Mouse (Mus musculus) right cerebral cortex, postnatal 4 days (tissue): ENCODE results near the gene Nrd1.

Experiments
- DNase-seq: peaks from one replicate; pipeline ENCODE4 v3.0.0-alpha.2; 2022

Nrd1 gene

DNA sequence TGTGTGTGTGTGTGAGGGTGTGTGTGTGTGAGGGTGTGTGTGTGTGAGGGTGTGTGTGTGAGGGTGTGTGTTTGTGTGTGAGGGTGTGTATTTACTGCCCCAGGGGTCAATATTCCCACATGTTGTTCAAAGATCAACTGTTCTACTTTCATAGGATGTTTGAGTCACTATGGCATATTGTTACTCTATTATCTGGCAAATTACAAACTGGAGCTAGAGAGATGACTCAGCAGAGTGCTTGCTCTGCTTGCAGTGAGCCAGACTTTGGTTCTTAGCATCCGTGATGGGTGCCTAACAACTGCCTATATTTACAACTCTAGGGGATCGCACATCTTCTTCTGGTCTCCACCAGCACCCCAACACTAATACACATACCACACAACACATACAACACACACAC lies 29.4 kb downstream of the Nrd1 start:
- DNase-seq, result no peak

- DNase-seq, result no peak
These were observed 29.8 kb downstream of the Nrd1 start for GRCm38 (mm10) chr4:109030266-109030665.

GRCm38 (mm10) chr4:109036327-109036726 lies 35.9 kb downstream of the Nrd1 start:
- peak; percentile 77 for DNase-seq

DNA sequence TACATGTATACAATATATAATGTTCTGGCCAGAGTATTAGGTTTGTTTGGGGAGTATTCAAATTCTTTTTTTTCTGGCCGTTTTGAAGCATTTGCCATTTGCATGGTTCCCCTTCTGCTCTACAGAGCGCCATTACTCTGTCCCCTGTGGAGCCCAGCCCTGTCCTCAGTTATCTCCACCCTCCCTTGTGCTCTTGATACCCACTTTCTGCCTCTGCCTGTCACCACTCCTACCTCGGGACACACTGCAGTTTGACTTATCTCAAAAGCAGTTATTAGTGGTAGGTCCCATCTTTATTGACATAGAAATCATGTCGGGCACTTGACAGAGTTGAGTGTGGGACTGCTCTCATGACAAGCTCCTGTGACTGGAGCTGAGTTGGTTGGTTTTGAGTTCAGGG lies 42.3 kb downstream of the Nrd1 start:
- DNase-seq, result no peak

DNA sequence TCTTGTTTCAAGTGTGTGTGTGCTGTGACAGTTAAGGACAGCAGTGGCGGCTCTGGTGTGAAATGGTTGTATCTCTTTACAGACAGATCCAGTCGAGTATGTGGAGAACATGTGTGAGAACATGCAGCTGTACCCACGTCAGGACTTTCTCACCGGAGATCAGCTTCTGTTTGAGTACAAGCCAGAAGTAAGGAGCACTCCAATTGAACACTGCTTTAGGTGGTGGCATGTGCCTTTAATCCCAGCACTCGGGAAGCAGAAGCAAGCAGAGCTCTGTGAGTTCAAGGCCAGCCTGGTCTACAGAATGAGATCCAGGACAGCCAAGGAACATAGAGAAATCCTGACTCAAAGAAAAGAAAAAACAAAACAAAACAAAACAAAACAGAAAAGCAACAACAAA lies 42.8 kb downstream of the Nrd1 start:
- DNase-seq, result no peak

DNA sequence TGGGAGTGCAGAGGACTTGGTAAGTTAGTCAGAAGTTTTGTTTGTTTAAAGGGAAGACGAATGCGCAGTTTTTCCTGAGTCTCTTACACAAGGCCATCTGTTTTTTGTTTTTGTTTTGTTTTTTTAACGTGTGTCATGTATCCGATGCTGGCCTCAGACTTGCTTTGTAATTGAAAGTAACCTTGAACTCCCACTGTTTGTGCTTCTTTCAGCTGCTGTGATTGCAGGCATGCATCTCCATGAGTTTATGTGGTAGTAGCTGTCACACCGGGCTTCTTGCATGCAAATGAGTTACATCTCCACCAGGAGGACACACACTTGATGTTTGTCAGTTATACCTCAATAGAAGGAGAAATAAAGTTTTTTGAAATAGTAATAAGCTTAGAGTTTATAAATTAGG lies 43.3 kb downstream of the Nrd1 start:
- DNase-seq, result no peak

GRCm38 (mm10) chr4:109048258-109048657 lies 47.8 kb downstream of the Nrd1 start:
- DNase-seq, result no peak

- DNase-seq, result no peak
These were observed 51.8 kb downstream of the Nrd1 start for GRCm38 (mm10) chr4:109052282-109052681.

DNA sequence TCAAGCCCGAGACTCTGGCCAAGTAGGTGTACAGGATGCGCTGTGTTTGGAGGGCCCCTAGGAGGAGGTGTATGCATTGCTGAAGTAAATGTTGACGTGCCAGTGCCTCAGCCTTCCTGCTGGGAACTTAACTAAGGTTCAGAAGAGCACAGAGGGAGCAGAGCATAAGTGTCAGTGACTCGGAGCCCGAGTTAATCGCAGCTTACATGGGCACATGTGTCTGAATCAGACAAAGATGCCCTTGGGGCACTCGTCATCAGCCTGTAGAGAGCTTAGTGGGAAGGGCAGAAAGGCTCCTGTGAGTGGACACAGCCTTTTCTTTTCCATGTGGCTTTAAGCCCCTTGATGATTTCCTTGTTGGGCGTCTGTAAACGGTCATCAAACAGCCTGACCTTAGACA lies 53.5 kb downstream of the Nrd1 start:
- no peak for DNase-seq

DNA sequence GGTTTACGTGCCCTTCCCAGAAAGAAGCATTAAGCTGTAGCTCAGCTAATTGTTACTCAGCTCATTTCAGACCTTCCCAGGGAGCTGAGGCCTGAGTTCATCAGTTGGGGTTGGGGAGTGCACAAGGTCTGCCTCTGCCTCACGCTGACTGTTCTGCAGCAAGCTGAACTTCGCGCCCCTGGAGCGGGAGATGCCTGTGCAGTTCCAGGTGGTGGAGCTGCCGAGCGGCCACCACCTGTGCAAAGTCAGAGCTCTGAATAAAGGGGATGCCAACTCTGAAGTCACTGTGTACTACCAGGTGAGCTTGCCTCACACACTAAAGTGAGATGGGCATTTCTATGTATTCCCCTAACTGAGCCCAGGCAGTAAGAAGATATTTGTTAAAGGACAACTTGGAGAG lies 55.9 kb downstream of the Nrd1 start:
- DNase-seq, result no peak

DNA sequence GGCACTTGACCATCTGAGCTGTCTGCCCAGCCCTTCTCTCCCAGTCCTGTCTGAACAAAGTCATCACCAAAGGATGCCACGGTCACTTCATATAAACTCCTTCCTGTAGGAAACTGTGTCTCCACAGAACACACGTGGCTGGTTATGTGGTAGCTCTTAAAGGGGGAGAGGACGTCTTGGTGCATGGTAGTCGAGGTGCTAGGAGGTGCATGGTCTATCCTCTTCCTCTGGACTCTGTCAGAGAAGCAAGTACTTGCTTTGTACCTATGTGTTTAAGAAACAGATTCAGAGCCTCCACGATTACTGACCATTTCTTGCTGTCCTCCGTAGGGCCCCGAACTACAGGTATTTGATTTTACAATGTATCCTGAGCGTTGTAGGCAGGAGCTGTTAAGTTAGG lies 57.2 kb downstream of the Nrd1 start:
- DNase-seq, result no peak

GRCm38 (mm10) chr4:109059255-109059821 lies 58.9 kb downstream of the Nrd1 start:
- no peak for DNase-seq

DNA sequence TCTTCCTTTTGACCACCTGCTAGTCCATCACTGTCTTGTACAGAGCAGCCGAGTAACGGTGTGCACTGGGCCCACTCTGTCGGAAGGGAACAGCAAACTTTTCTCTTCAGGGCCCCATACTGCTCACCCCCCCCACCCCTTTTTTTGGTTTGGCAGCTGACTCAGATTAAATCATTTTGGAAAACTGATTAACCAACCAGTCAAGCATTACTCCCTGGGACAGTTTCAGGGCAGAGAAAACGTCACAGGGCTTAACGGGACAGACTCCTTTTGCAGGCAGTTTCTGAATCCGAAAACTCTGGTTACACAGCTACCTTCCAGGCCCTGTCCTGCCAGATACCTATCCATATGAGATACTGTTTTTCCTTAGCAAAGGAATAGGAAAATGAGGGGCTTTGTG lies 64.5 kb downstream of the Nrd1 start:
- DNase-seq, result no peak

- DNase-seq, result no peak
These were observed 65.3 kb downstream of the Nrd1 start for GRCm38 (mm10) chr4:109065714-109066113.

DNA sequence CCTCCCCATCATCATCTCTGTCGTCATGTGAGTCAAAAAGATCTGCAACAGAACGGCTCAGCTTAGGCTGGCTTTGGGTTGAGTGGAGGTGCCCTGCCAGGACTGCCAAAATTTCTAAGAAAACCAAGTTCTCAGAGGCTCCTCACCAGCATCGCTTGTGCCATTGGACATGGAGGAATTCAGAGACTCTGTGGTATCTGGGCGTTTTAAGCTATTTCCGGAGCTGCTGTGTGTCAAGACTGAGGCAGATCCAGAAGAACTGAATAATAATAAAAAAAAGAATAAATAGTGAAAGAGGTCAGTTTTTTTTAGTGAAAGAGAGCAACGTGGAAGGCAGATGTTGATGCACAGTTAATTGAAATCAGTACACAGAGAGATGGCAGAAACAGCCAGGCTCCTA lies 72.4 kb downstream of the Nrd1 start:
- DNase-seq, result no peak

GRCm38 (mm10) chr4:109073296-109073695 lies 72.8 kb downstream of the Nrd1 start:
- no peak for DNase-seq

DNA sequence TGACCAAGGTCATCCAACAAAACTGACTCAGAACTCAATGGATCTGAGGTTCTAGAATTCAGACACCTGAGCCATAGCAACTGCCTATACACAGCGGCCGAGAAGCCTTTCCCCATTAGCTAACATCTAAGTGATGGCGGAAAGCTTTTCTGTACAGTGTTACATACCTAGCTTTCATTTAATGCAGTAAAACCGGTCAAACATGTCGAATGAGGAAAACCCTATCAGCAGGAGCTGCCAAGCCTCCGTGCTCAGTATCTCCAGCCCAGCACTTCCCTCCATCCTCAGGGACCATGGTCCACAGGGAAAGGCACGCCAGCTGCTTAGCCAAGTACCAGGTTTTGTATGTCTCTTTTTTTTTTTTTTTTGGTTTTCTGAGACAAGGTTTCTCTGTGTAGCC lies 78.5 kb downstream of the Nrd1 start:
- no peak for DNase-seq

DNA sequence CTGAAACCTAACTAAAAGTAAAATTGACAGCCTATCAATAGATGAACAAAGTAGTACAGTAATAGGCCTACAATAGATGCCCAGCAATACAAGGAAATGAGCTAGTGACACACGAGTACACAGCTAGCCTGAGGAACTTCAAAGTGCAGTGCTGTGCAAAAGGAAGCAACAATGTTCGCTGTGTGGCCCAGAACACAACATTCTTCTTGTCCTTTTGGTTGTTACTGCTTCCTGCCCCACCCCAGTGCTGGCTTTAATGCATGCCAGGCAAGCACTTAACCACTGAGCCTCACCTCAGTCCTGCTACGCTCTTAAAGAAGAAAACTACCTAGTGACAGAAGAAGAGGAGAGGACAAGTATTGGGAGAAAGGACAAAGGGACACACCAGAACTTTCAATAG lies 79.2 kb downstream of the Nrd1 start:
- no peak for DNase-seq

- no peak for DNase-seq
These were observed 79.7 kb downstream of the Nrd1 start for GRCm38 (mm10) chr4:109080118-109080517.

DNA sequence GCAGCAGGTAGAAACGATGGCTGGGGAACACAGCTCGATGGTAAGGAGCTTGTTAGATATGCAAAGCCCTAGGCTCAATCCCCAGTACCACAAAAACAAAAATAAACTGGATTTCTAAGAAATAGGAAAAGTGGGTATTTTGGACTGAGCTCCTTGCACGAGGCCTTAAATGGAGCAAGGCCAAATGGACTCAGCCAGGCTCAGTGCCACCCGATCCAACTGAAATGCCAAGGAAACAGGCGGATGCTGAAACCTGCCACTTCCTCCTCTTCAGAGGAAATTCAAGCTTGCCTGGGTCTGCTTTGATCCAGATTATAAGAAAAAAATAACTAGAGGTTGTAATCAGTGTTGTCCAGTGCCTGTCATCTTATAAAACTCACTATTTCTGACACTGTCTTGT lies 88.7 kb downstream of the Nrd1 start:
- DNase-seq, result no peak

- DNase-seq, result no peak
These were observed 89.5 kb downstream of the Nrd1 start for GRCm38 (mm10) chr4:109089999-109090398.

DNA sequence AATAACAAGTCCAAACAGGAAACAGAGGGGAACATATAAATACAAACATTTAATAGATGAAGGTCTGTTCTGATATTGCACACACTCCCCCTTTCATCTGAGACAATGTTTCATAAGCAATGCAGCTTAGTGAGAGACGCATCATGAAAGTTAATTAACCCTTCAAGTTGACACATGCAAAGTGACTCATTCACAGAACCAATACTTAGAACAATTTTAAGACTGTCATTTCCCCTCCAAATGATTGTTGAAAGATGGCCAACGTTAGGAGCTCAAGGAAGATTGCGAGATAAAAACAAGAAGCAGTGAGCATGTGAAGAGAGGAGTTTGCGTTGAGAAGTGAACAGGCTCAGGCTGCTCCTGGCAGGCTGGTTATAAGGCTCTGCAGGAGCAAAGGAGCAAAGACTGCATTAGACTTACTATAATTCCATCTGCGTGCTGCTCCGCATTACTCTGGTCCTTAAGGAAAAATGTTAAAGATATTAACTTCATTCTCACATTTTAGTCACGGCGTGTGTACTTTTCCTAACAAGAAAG lies 90.9 kb downstream of the Nrd1 start:
- DNase-seq, result no peak

- no peak for DNase-seq
These were observed 91.9 kb downstream of the Nrd1 start for GRCm38 (mm10) chr4:109092344-109092743.

- no peak for DNase-seq
These were observed 93.8 kb downstream of the Nrd1 start for GRCm38 (mm10) chr4:109094269-109094668.

- no peak for DNase-seq
These were observed 98.4 kb downstream of the Nrd1 start for GRCm38 (mm10) chr4:109098861-109099260.

- DNase-seq, result no peak
These were observed 102.1 kb downstream of the Nrd1 start for GRCm38 (mm10) chr4:109102574-109102973.
